Mouse (Mus musculus) MEL (cell line): ENCODE measurements around the gene Lmo2.
A peak's percentile ranks its signal among the peaks of the same experiment; 100 is the strongest.

Experiments used
- CTCF ChIP-seq, 3 experiments: IDR thresholded peaks in 2 of 3; conservative IDR thresholded peaks in 1 of 3; 2 replicates each; pipeline ENCODE4 v1.5.1; 2011 to 2012; ENCODE audit warnings: low read length in 3 of 3, low read depth in 2 of 3, mild to moderate bottlenecking in 2 of 3, improper control_type of control experiment in 1 of 3, inconsistent platforms in 1 of 3, mixed read lengths in 1 of 3, moderate library complexity in 1 of 3; ENCODE audit not compliant: control insufficient read depth in 1 of 3, insufficient read depth in 1 of 3, poor library complexity in 1 of 3, severe bottlenecking in 1 of 3
- EP300 ChIP-seq, 2 experiments: IDR thresholded peaks; 2 replicates each; pipeline ENCODE4 v1.6.1; 2011; ENCODE audit warnings: improper control_type of control experiment in 2 of 2, low read length in 2 of 2, low read depth in 1 of 2, mild to moderate bottlenecking in 1 of 2
- GABPA ChIP-seq: IDR thresholded peaks from 2 replicates; pipeline ENCODE4 v1.6.1; 2012; ENCODE audit warnings: low read depth, mild to moderate bottlenecking, inconsistent platforms, low read length, improper control_type of control experiment, moderate library complexity
- GATA1 ChIP-seq: IDR thresholded peaks from 2 replicates; pipeline ENCODE4 v1.6.1; 2011; ENCODE audit warnings: low read depth, low read length, improper control_type of control experiment
- KAT2A ChIP-seq: conservative IDR thresholded peaks from 2 replicates; pipeline ENCODE4 v1.6.1; 2012; ENCODE audit warnings: low read depth, low read length, improper control_type of control experiment, inconsistent platforms
- MXI1 ChIP-seq: IDR thresholded peaks from 2 replicates; pipeline ENCODE4 v1.6.1; 2011; ENCODE audit warnings: mild to moderate bottlenecking, low read depth, low read length, improper control_type of control experiment
- NELFE ChIP-seq: IDR thresholded peaks from 2 replicates; pipeline ENCODE4 v1.6.1; 2011; ENCODE audit warnings: low read depth, low read length, improper control_type of control experiment
- POLR2A ChIP-seq, 2 experiments: IDR thresholded peaks; 2 replicates each; pipeline ENCODE4 v1.6.1; 2011 to 2012; ENCODE audit warnings: low read length in 2 of 2, mild to moderate bottlenecking in 2 of 2, control low read depth in 1 of 2, improper control_type of control experiment in 1 of 2, low read depth in 1 of 2, moderate library complexity in 1 of 2; ENCODE audit not compliant: control insufficient read depth in 1 of 2, insufficient read depth in 1 of 2, poor library complexity in 1 of 2
- POLR2AphosphoS5 ChIP-seq: IDR thresholded peaks from 2 replicates; pipeline ENCODE4 v1.6.1; 2012; ENCODE audit warnings: low read depth, borderline replicate concordance, mild to moderate bottlenecking, inconsistent platforms, low read length, moderate library complexity, mixed read lengths
- TCF12 ChIP-seq: IDR thresholded peaks from 2 replicates; pipeline ENCODE4 v1.6.1; 2014; ENCODE audit warnings: low read depth, mild to moderate bottlenecking, inconsistent platforms, low read length, improper control_type of control experiment, moderate library complexity
- UBTF ChIP-seq: IDR thresholded peaks from 2 replicates; pipeline ENCODE4 v1.6.1; 2012; ENCODE audit warnings: low read depth, mild to moderate bottlenecking, inconsistent platforms, low read length, improper control_type of control experiment, moderate library complexity, borderline replicate concordance; ENCODE audit not compliant: insufficient read depth

DNA sequence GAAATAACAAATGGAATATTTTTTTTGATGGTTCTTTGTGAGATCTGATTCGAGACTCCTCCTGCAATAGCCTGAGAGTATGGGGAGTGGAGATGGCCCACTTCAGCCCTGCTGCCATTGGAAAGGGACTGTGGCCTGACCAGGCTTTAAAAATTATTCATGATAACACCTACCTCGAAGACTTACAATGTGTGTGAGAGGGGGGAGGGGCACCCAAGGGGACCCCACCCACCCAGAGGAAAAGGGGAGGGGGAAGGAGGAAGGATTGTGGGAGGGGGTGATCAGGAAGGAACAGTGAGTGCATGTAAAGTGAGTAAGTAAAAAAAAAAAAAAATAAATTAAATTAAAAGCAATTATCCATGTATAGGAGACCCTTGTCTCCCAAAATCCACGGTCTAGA lies 848 bp downstream of the Lmo2 start:
- TF ChIP-seq TCF12 (no peak), GABPA (no peak), GATA1 (0 out of 2 replicates have a peak, but pooled peaks have one; percentile 30), POLR2A (IDR thresholded peaks at IDR 0.05; ENCODE audit: control insufficient read depth in 1 of 2, insufficient read depth in 1 of 2, low read depth in 1 of 2, low read length in 2 of 2, poor library complexity in 1 of 2) (no peak), POLR2AphosphoS5 (no peak), CTCF (IDR thresholded peaks at IDR 0.05 in 2 of 3, conservative IDR thresholded peaks at IDR 0.05 in 1 of 3; ENCODE audit: control insufficient read depth in 1 of 3, insufficient read depth in 1 of 3, low read depth in 2 of 3, low read length in 3 of 3, poor library complexity in 1 of 3, severe bottlenecking in 1 of 3) (no peak), EP300 (IDR thresholded peaks at IDR 0.05; ENCODE audit: low read depth in 1 of 2, low read length in 2 of 2) (no peak), NELFE (no peak), KAT2A (no peak), MXI1 (no peak), UBTF (no peak)
